Mouse (Mus musculus) limb, embryonic 12.5 days (tissue): ENCODE data around the gene Sycn. TPM values are rescaled to one million over a fixed set of nuclear protein-coding genes. Genes with fewer than 3 reads are reported as not detected.

Source experiments
- ATAC-seq: fragments of 200-750 bp; cut with Nextera tagmentation; 2 replicates; pipeline ENCODE4 v1.8.0; 2017; ENCODE audit warnings: low read depth, moderate TSS enrichment; ENCODE audit not compliant: insufficient number of reproducible peaks, insufficient read depth, low FRiP score, low TSS enrichment
- H3K27ac ChIP-seq: fragments of 300-500 bp; sonication (generic); 2 replicates; pipeline ENCODE4 v1.5.1; 2016; ENCODE audit warnings: mild to moderate bottlenecking, moderate library complexity
- H3K27me3 ChIP-seq: fragments of 300-500 bp; sonication (generic); 2 replicates; pipeline ENCODE4 v1.6.1; 2016; ENCODE audit warnings: mild to moderate bottlenecking, moderate library complexity
- H3K36me3 ChIP-seq: fragments of 300-500 bp; sonication (generic); 2 replicates; pipeline ENCODE4 v1.6.1; 2016; ENCODE audit warnings: mild to moderate bottlenecking, moderate library complexity
- H3K4me1 ChIP-seq: fragments of 300-500 bp; sonication (generic); replicated peaks from 2 replicates; pipeline ENCODE4 v1.6.1; 2016
- H3K4me2 ChIP-seq: fragments of 300-500 bp; sonication (generic); 2 replicates; pipeline ENCODE4 v1.6.1; 2016; ENCODE audit warnings: mild to moderate bottlenecking, moderate library complexity
- H3K4me3 ChIP-seq: fragments of 300-500 bp; sonication (generic); replicated peaks from 2 replicates; pipeline ENCODE4 v1.5.1; 2016; ENCODE audit warnings: mild to moderate bottlenecking
- H3K9ac ChIP-seq: fragments of 300-500 bp; sonication (generic); replicated peaks from 2 replicates; pipeline ENCODE4 v1.6.1; 2016; ENCODE audit warnings: mild to moderate bottlenecking, moderate library complexity
- H3K9me3 ChIP-seq: fragments of 300-500 bp; sonication (generic); 2 replicates; pipeline ENCODE4 v1.6.1; 2016; ENCODE audit warnings: mild to moderate bottlenecking, moderate library complexity
- WGBS: fragments of 180-500 bp; shearing (Covaris S2); methylation state at CpG from one replicate; pipeline ENCODE4 v1.1.7; 2016; 5-methylcytosine and 5-hydroxymethylcytosine counted together
- polyA plus RNA-seq: library from polyadenylated mRNA; unstranded; fragments of >200 nt; fragmentation: Nextera tagmentation; extraction: Ambion mirVana; gene quantifications from 2 replicates; pipeline ENCODE4 v1.2.1, GENCODE M21; 2016

Sycn gene
- polyA plus RNA-seq, 1 experiment from 2014 or later: not detected

DNA sequence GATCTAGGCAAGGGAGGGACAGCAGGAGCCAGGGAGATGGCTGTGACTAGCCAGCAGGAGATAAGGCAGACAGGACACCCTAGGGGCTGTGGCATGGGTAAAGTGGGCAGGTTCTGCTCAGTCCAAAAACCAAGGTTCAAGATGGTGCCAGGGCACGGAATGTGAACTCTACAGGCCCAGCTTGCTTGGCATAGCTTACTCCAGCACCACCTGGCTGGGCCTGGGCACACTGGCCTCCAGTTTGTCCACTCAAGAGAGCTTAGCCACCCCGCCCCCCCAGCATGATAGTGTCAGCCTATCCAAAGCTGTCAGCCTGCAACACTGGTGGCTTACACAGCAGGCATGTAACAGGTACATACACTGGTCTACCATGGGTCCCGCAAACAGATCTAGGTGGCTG is 32.6 kb downstream of the Sycn start:
- no peak overlapping the region for H3K4me2 ChIP-seq
- no peaks in the 10 kb centered on the region for H3K27me3 ChIP-seq
- H3K9me3 ChIP-seq: no peaks in the 10 kb centered on the region
- no peak for ATAC-seq
- H3K4me1 ChIP-seq: peaks cover 52% of the 10 kb centered on the region
- no peak overlapping the region for H3K27ac ChIP-seq
- 93% methylated on average over 3 of the region's 3 CpGs for WGBS
- H3K36me3 ChIP-seq: peaks cover 18% of the 10 kb centered on the region
- H3K9ac ChIP-seq: no peak overlapping the region
- H3K4me3 ChIP-seq: no peak overlapping the region

DNA sequence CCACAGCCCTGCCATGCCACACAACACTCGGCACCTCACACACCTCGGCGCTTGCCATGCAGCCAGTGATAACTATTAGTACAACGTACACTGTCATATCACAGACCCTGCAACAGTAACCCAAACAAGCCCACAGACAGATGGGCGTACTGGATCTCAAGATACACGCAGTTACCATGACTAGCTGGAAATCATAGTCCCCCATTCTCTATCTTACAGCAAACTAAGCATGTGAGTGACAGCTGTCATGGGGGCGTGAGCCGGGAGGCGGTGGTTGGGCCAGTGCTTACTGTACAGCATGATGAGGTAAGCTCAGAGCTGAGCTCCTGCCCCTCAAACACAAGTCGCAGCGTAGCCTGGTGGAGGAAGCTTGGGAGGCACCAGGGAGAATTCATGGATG is 34.9 kb downstream of the Sycn start:
- Histone ChIP-seq H3K36me3 (0 out of 2 replicates have a peak, but pooled peaks cover 6% of the 10 kb centered on the region), H3K27ac (no peak overlapping the region), H3K9ac (no peak overlapping the region), H3K4me3 (no peak overlapping the region), H3K4me1 (peaks cover 56% of the 10 kb centered on the region), H3K27me3 (no peaks in the 10 kb centered on the region), H3K4me2 (no peak overlapping the region), H3K9me3 (no peaks in the 10 kb centered on the region)
- 89% methylated on average over 11 of the region's 11 CpGs for WGBS
- ATAC-seq: no peak

DNA sequence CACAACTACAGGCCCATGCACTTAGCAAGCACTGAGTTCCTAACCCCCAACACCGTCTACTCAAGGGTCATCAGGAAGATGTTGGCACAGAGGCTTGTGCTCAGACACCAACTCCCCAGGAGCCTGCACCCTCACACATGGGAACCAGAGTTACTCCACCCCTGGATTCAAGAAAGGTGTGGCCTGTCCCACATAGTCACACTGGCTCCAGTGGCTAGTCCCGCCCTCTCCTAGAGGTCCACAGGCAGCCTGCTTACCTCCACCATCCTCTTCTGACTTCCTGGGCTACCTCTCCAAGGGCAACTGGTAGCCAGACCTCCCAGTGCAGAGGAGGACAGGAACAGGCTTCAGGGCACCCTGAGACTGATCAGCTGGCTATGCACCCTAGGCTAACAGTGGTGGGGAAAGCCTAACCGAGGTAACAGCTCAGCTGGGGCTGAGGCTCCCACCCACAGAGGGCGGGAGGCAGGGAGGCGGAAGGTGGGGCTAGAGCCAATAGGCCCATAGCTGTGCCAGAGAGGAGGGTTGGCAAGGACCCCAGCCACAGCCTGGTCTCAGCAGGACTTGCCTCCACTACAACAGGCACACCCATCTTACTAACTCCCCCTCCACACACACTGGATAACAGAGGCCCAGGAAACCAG is 35.7 kb downstream of the Sycn start:
- Histone ChIP-seq H3K27ac (peak overlapping the region; percentile 59; the same call in 1 of the 2 replicates), H3K9ac (no peak overlapping the region; the same call in 1 of the 2 replicates), H3K4me2 (no peak overlapping the region), H3K4me1 (peaks cover 49% of the 10 kb centered on the region), H3K9me3 (no peaks in the 10 kb centered on the region), H3K27me3 (no peaks in the 10 kb centered on the region), H3K36me3 (0 out of 2 replicates have a peak, but pooled peaks cover 6% of the 10 kb centered on the region), H3K4me3 (no peak overlapping the region)
- 73% methylated on average over 5 of the region's 5 CpGs for WGBS
- ATAC-seq: no peak

DNA sequence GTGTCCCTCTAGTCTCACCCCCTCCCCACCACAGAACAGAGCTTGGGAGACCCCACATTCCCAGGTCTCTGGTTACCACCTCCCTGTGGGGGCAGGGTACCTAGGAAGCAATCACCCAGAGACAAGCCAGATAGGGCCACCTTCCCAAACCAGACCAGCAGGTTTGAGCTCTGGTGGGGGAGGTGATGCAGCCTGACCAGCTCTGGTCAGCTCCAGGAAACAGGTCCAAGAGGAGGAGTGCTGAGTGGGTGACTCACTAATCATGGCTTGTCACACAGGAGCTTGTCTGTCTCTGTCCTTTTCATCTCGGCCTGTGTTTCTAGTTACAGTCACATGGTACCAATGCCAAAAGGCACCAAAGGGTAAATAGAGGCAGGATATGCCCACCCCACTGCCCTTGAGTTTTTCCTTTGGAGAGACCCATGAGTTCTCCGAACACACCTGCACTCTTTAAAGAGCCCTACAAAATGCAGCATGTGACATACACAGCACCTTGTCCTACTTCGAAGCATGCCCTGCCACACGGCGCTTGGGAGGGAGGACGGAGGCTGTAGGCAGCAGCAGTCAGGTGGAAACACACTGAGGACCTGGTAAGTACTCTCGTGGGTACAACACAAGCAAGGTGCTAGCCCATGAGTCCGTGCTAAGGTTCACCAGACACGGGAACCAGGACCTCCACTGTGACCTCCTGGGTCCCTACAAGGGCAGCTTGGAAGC is 37.3 kb downstream of the Sycn start:
- H3K27me3 ChIP-seq: no peaks in the 10 kb centered on the region
- H3K4me1 ChIP-seq: peaks cover 42% of the 10 kb centered on the region
- H3K9me3 ChIP-seq: no peaks in the 10 kb centered on the region
- no peak overlapping the region for H3K4me3 ChIP-seq
- ATAC-seq: no peak
- peak overlapping the region; percentile 59 for H3K27ac ChIP-seq
- peaks cover 6% of the 10 kb centered on the region; the same call in 1 of the 2 replicates for H3K36me3 ChIP-seq
- H3K9ac ChIP-seq: no peak overlapping the region
- H3K4me2 ChIP-seq: no peak overlapping the region
- WGBS: 76% methylated on average over 9 of the region's 9 CpGs

DNA sequence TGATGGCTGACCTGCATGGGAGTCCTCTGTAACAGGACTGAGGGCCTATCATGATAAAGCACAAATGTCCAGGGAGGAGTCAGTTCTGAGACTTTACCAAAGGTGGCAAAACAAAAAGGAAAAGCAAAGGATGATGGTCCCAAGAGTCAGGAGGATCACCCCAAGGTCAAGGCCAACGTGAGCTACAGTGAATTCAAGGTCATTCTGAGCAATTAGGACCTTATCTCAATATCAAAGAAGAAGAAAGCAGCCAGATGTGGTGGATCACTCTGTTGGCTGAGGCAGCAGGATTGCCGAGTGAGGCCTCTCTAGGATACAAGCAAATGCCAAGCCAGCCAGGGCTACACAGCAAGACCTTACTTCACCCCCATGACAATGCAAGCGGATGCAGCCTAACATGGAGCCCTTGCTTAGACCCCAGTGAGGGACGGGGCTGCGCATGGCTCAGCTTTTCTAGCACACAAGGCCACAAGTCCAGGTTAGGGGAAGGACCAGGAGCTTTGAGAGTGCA is 37.9 kb downstream of the Sycn start:
- H3K9me3 ChIP-seq: no peaks in the 10 kb centered on the region
- peaks cover 46% of the 10 kb centered on the region for H3K4me1 ChIP-seq
- peaks cover 6% of the 10 kb centered on the region; the same call in 1 of the 2 replicates for H3K36me3 ChIP-seq
- no peak overlapping the region for H3K4me3 ChIP-seq
- peak overlapping the region; percentile 41; the same call in 1 of the 2 replicates for H3K27ac ChIP-seq
- no peak overlapping the region for H3K9ac ChIP-seq
- WGBS: 72% methylated on average over 5 of the region's 5 CpGs
- H3K27me3 ChIP-seq: no peaks in the 10 kb centered on the region
- no peak overlapping the region for H3K4me2 ChIP-seq
- no peak for ATAC-seq

DNA sequence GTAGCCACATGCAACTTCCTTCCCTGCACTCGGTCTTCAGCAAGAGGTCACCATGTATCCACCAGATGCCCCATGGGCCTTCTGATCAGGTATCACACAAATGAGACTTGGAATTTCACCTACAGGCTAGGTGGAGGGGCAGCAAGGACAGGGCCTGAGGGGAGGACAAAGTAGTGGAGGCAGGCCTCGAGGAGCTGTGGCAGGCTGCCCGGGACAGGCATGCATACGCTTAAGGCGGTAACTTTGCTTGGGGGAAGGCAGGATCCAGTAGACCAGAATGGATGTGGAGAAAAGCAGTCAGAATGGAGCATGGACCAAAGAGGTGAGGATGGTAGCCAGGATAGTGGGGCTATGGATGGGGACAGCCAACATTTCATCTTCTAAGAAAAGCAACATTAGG is 39.1 kb downstream of the Sycn start:
- H3K4me1 ChIP-seq: peaks cover 56% of the 10 kb centered on the region
- no peak overlapping the region for H3K4me2 ChIP-seq
- no peak overlapping the region for H3K9ac ChIP-seq
- WGBS: 79% methylated on average over 5 of the region's 5 CpGs
- H3K9me3 ChIP-seq: no peaks in the 10 kb centered on the region
- ATAC-seq: no peak
- no peak overlapping the region for H3K27ac ChIP-seq
- H3K36me3 ChIP-seq: peaks cover 6% of the 10 kb centered on the region; the same call in 1 of the 2 replicates
- H3K4me3 ChIP-seq: no peak overlapping the region
- H3K27me3 ChIP-seq: no peaks in the 10 kb centered on the region

DNA sequence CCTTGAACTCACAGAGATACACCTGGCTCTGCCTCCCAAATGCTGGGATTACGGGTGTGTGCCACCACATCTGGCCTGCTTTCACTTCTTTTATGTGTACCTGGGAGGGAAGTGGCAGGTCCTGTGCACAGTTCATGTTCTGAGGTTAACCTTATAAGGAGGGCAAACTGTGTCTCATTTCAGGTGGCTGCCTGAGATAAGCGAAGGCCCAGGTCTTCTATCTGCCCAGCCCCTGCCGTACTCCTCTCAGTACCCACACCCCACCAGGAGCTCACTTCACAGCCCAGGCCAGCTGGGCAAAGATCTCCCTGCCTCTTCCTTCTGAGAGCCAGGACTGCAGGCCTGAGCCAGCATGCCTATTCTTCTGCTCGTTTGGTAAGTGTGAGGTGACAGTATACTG is 41.0 kb downstream of the Sycn start:
- no peaks in the 10 kb centered on the region for H3K9me3 ChIP-seq
- H3K4me1 ChIP-seq: peaks cover 56% of the 10 kb centered on the region
- no peak for ATAC-seq

DNA sequence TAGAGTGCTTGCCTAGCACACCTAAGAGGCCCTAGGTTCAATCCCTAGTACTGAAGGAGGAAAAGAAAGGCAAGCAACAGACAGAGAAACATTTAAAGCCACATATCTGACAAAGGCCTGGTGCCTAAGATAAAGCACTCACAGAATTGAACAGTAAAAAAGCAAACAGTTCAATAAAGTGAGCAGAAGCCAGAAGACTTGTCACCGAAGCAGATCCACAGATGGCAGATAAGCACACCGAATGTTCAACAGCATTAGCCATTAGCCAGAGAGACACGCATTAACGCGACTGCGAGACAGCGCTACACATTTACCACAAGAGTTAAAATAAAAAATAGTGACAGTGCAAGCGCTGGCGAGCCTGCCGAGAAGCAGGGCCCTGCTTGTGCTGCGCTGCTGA is 42.2 kb downstream of the Sycn start:
- peaks cover 56% of the 10 kb centered on the region for H3K4me1 ChIP-seq

More for the DNA sequence above, 41.0 kb downstream of the Sycn start:
- Histone ChIP-seq H3K27me3 (no peaks in the 10 kb centered on the region), H3K36me3 (peaks cover 6% of the 10 kb centered on the region; the same call in 1 of the 2 replicates), H3K4me3 (no peak overlapping the region), H3K27ac (no peak overlapping the region), H3K9ac (no peak overlapping the region), H3K4me2 (no peak overlapping the region)
- WGBS: 79% methylated on average over 4 of the region's 4 CpGs

DNA sequence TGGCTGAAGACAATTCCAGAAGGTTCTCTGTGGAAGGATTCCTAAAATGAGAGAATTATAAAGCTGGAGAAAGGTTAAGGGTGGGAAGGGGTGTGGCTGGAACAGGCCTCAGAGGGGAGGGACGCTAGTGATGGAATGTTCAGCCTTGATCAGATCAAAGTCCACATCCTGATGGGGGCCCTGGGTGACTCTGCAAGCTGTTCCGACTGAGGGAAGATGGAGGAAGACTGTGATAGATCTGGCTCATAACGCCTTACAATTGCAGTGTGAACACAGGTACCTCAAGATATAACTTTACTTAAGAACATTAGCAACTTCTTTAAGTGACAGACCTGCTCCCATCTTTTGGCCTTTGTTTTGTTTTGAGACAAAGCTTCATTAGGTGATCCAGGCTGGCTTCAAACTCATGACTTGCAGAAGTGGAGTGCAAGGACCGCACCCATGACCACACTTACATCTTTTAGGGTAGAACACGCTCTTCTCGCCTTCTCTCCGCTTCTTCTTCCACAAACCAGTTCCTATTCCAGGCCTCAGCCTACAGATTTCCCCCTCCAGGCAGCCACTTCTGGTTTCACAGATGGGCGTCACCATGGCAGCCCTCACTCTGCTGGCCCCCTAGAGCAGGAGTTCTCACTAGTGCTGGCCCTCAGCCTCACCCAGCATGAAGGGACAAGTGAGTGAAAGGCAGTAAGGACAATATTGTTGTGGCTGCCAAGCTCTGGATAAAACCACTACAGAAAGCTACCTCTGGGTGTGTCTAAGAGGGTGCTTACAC is 43.1 kb downstream of the Sycn start:
- Histone ChIP-seq H3K4me2 (no peak overlapping the region), H3K27me3 (no peaks in the 10 kb centered on the region), H3K27ac (no peak overlapping the region), H3K4me3 (no peak overlapping the region), H3K9me3 (no peaks in the 10 kb centered on the region), H3K4me1 (peaks cover 57% of the 10 kb centered on the region), H3K9ac (no peak overlapping the region), H3K36me3 (peaks cover 5% of the 10 kb centered on the region; the same call in 1 of the 2 replicates)
- 71% methylated on average over 8 of the region's 8 CpGs for WGBS
- no peak for ATAC-seq

More for the DNA sequence above, 42.2 kb downstream of the Sycn start:
- Histone ChIP-seq H3K27me3 (no peaks in the 10 kb centered on the region), H3K9me3 (no peaks in the 10 kb centered on the region), H3K36me3 (peaks cover 6% of the 10 kb centered on the region; the same call in 1 of the 2 replicates), H3K4me3 (no peak overlapping the region), H3K9ac (no peak overlapping the region), H3K4me2 (no peak overlapping the region), H3K27ac (no peak overlapping the region)
- 88% methylated on average over 11 of the region's 11 CpGs for WGBS
- no peak for ATAC-seq

DNA sequence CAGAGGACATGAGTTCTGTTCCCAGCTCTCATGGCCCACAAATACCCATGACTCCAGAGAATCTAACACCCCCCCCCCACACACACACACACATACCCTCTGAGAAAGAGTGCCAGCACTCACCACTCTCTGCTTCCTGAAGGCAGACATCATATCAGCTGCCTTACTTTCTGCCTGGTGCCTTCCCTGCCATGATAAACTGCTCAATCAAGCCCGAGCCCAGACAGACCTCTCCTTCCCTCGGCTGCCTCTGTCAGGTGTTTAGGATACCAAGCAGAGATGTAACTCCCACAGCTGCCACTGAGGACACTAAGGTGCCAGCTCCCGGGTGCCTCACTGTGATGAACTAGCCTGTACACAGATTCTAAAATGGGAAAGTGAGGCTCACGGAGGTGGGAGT is 43.8 kb downstream of the Sycn start:
- H3K27ac ChIP-seq: no peak overlapping the region
- H3K27me3 ChIP-seq: no peaks in the 10 kb centered on the region
- H3K4me1 ChIP-seq: peaks cover 57% of the 10 kb centered on the region
- no peaks in the 10 kb centered on the region for H3K9me3 ChIP-seq
- 61% methylated on average over 4 of the region's 4 CpGs for WGBS
- no peaks in the 10 kb centered on the region; the same call in 1 of the 2 replicates for H3K36me3 ChIP-seq
- ATAC-seq: no peak
- no peak overlapping the region for H3K4me2 ChIP-seq
- no peak overlapping the region for H3K4me3 ChIP-seq
- H3K9ac ChIP-seq: no peak overlapping the region

DNA sequence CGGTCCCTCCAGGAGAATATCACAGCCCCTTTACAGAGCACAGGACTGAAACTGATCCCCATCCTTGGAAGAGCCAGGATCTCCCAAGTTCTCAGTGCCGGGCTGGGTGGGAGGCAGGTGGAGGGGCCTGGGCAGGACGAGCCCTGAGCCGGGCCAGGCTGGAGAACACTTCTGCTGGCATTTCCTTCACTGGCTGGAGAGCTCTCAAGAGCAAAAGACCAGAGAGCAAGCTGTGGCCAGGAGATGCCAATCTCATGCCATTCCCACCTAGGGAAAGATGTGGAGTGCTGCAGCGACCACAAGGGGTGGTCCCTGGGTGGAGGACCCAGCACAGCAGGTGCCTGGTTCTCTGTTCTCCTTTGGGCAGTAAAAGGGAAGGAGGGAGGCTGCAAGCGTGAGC is 44.3 kb downstream of the Sycn start:
- no peak overlapping the region for H3K4me2 ChIP-seq
- H3K4me1 ChIP-seq: peaks cover 58% of the 10 kb centered on the region
- H3K36me3 ChIP-seq: no peaks in the 10 kb centered on the region; the same call in 1 of the 2 replicates
- no peak overlapping the region for H3K27ac ChIP-seq
- H3K4me3 ChIP-seq: no peak overlapping the region
- H3K9ac ChIP-seq: no peak overlapping the region
- no peaks in the 10 kb centered on the region for H3K9me3 ChIP-seq
- no peak for ATAC-seq
- no peaks in the 10 kb centered on the region for H3K27me3 ChIP-seq
- 78% methylated on average over 6 of the region's 6 CpGs for WGBS
